Mouse (Mus musculus): Measurements from ENCODE around the gene 4933415A04Rik.
A peak's percentile ranks its signal among the peaks of the same experiment; 100 is the strongest.

The 4933415A04Rik gene

GRCm38 (mm10) chr11:43633658-43634401, 47.0 kb downstream of the 4933415A04Rik start:
- peak; percentile 92 for DNase-seq

GRCm38 (mm10) chr11:43636761-43637160, 49.9 kb downstream of the 4933415A04Rik start:
- peak; percentile 28 for DNase-seq

GRCm38 (mm10) chr11:43638486-43638885, 51.6 kb downstream of the 4933415A04Rik start:
- DNase-seq: no peak
